ENCODE assay signal across 32 mouse cellular contexts in the genomic region with DNA sequence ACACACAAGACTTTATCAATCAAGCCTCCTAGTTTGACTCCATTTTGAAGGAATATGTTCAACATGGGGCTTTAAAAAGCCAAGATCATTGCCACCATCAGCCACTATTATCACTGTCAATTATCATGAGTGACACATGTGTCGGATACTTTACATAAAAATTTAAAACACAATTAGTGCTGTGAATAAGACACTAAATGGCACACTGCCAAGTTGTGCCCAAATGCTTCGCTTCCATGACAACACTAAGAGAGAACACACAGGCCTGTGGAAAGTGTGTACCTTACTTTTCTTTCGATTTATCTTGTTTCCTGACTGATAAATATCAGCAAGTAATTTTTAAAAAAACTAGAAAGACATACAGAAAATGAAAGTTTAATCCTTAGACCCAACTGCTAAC.
DNase-seq lines count a peak whose midpoint lies in the region; ATAC-seq and TF ChIP-seq lines count a peak whose summit lies in the region.
"Had no signal": no experiment of that assay in that cellular context is flagged by ENCODE, and none has a peak within 500 bp of the region (broad histone marks: within the 10 kb centered on the region; RNA-seq: fewer than 3 reads in every experiment).

No protein-coding gene starts in this region.

- 0 out of 2 replicates have a peak overlapping the region, but pooled peaks have one; percentile 79 for H3K27ac ChIP-seq in midbrain, embryonic 13.5 days
- H3K27ac ChIP-seq in midbrain, postnatal 0 days (ENCODE audit: low read depth, low read length) = no peak overlapping the region
- H3K27ac ChIP-seq in forebrain, embryonic 11.5 days (ENCODE audit: low read depth, low read length) = peak overlapping the region; percentile 70; the same call in 1 of the 2 replicates
- H3K27ac ChIP-seq in forebrain, embryonic 16.5 days (ENCODE audit: low read length) = no peak overlapping the region
- H3K27ac ChIP-seq in hindbrain, embryonic 14.5 days = no peak overlapping the region
- H3K27ac ChIP-seq: embryonic facial prominence, embryonic 10.5 days; embryonic facial prominence, embryonic 15.5 days; heart, embryonic 10.5 days; heart, embryonic 15.5 days; hindbrain, embryonic 12.5 days; limb, embryonic 12.5 days; liver, embryonic 15.5 days; neural tube, embryonic 12.5 days had no signal

- no peak overlapping the region for H3K4me3 ChIP-seq in midbrain, embryonic 13.5 days (replicated peaks)
- no peak overlapping the region for H3K4me3 ChIP-seq in midbrain, postnatal 0 days (ENCODE audit: low read depth, low read length)
- no peak overlapping the region for H3K4me3 ChIP-seq in forebrain, embryonic 11.5 days (ENCODE audit: low read depth, low read length)
- H3K4me3 ChIP-seq in forebrain, embryonic 16.5 days (replicated peaks; ENCODE audit: low read length) = no peak overlapping the region
- no peak overlapping the region for H3K4me3 ChIP-seq in hindbrain, embryonic 14.5 days (replicated peaks; ENCODE audit: low read length)
- H3K4me3 ChIP-seq: embryonic facial prominence, embryonic 10.5 days; embryonic facial prominence, embryonic 15.5 days; heart, embryonic 10.5 days; heart, embryonic 15.5 days; hindbrain, embryonic 12.5 days; left cerebral cortex, adult 2 months; limb, embryonic 12.5 days; liver, embryonic 15.5 days; neural tube, embryonic 12.5 days had no signal

- peaks cover 36% of the 10 kb centered on the region for H3K4me1 ChIP-seq in midbrain, embryonic 13.5 days (replicated peaks)
- peaks cover 10% of the 10 kb centered on the region for H3K4me1 ChIP-seq in midbrain, postnatal 0 days (ENCODE audit: insufficient read depth, low read length)
- peaks cover 14% of the 10 kb centered on the region for H3K4me1 ChIP-seq in forebrain, embryonic 11.5 days (replicated peaks; ENCODE audit: control insufficient read depth, insufficient read depth, low read length)
- peaks cover 26% of the 10 kb centered on the region for H3K4me1 ChIP-seq in forebrain, embryonic 16.5 days (replicated peaks; ENCODE audit: control insufficient read depth, insufficient read depth, low read length)
- H3K4me1 ChIP-seq in hindbrain, embryonic 14.5 days (replicated peaks; ENCODE audit: control insufficient read depth, insufficient read depth, low read length) = peaks cover 23% of the 10 kb centered on the region; the same call in 1 of the 2 replicates
- H3K4me1 ChIP-seq: heart, embryonic 15.5 days; liver, embryonic 15.5 days had no signal

- no peaks in the 10 kb centered on the region for H3K36me3 ChIP-seq in midbrain, embryonic 13.5 days
- no peaks in the 10 kb centered on the region for H3K36me3 ChIP-seq in midbrain, postnatal 0 days (ENCODE audit: insufficient read depth, low read length)
- no peaks in the 10 kb centered on the region for H3K36me3 ChIP-seq in forebrain, embryonic 11.5 days (ENCODE audit: control insufficient read depth, insufficient read depth, low read length)
- no peaks in the 10 kb centered on the region for H3K36me3 ChIP-seq in forebrain, embryonic 16.5 days (ENCODE audit: control insufficient read depth, insufficient read depth)
- no peaks in the 10 kb centered on the region for H3K36me3 ChIP-seq in hindbrain, embryonic 14.5 days (replicated peaks; ENCODE audit: control insufficient read depth, insufficient read depth)
- H3K36me3 ChIP-seq: embryonic facial prominence, embryonic 10.5 days; embryonic facial prominence, embryonic 15.5 days; G1E; heart, embryonic 10.5 days; heart, embryonic 15.5 days; hindbrain, embryonic 12.5 days; limb, embryonic 12.5 days; liver, embryonic 15.5 days; neural tube, embryonic 12.5 days had no signal

- intact Hi-C loops in heart, postnatal 25 days (cut with DNase I) = no loop called here

- WGBS in midbrain, embryonic 13.5 days = 72% methylated on average over 3 of the region's 3 CpGs
- 60% methylated on average over 3 of the region's 3 CpGs for WGBS in midbrain, postnatal 0 days
- WGBS in forebrain, embryonic 11.5 days = 69% methylated on average over 3 of the region's 3 CpGs
- 12% methylated on average over 3 of the region's 3 CpGs for WGBS in forebrain, embryonic 16.5 days
- WGBS in hindbrain, embryonic 14.5 days = 40% methylated on average over 3 of the region's 3 CpGs

- no peak overlapping the region for H3K4me2 ChIP-seq in midbrain, embryonic 13.5 days (replicated peaks)
- H3K4me2 ChIP-seq in midbrain, postnatal 0 days (ENCODE audit: low read depth, low read length, poor library complexity, severe bottlenecking) = no peak overlapping the region
- no peak overlapping the region for H3K4me2 ChIP-seq in forebrain, embryonic 11.5 days (ENCODE audit: low read depth, low read length, severe bottlenecking)
- H3K4me2 ChIP-seq in forebrain, embryonic 16.5 days (ENCODE audit: low read length) = no peak overlapping the region
- no peak overlapping the region for H3K4me2 ChIP-seq in hindbrain, embryonic 14.5 days (replicated peaks)
- H3K4me2 ChIP-seq: embryonic facial prominence, embryonic 15.5 days; heart, embryonic 15.5 days; hindbrain, embryonic 12.5 days; limb, embryonic 12.5 days; liver, embryonic 15.5 days; lung, embryonic 14.5 days; neural tube, embryonic 12.5 days had no signal

- no peaks in the 10 kb centered on the region for H3K27me3 ChIP-seq in midbrain, embryonic 13.5 days
- H3K27me3 ChIP-seq in midbrain, postnatal 0 days (ENCODE audit: insufficient read depth, low read length) = no peaks in the 10 kb centered on the region
- no peaks in the 10 kb centered on the region for H3K27me3 ChIP-seq in forebrain, embryonic 11.5 days (ENCODE audit: control insufficient read depth, insufficient read depth, low read length)
- H3K27me3 ChIP-seq in forebrain, embryonic 16.5 days (replicated peaks; ENCODE audit: control insufficient read depth, insufficient read depth, low read length) = no peaks in the 10 kb centered on the region
- no peaks in the 10 kb centered on the region for H3K27me3 ChIP-seq in hindbrain, embryonic 14.5 days (ENCODE audit: control insufficient read depth, insufficient read depth, low read length)
- H3K27me3 ChIP-seq: embryonic facial prominence, embryonic 15.5 days; heart, embryonic 15.5 days; hindbrain, embryonic 12.5 days; limb, embryonic 12.5 days; liver, embryonic 15.5 days; neural tube, embryonic 12.5 days; Patski had no signal

- no peak overlapping the region for H3K9ac ChIP-seq in midbrain, embryonic 13.5 days (replicated peaks)
- H3K9ac ChIP-seq in midbrain, postnatal 0 days (replicated peaks; ENCODE audit: low read length, poor library complexity, severe bottlenecking) = no peak overlapping the region
- H3K9ac ChIP-seq in forebrain, embryonic 11.5 days (ENCODE audit: low read length) = no peak overlapping the region
- H3K9ac ChIP-seq in forebrain, embryonic 16.5 days (replicated peaks; ENCODE audit: low read depth, low read length) = no peak overlapping the region
- no peak overlapping the region for H3K9ac ChIP-seq in hindbrain, embryonic 14.5 days
- H3K9ac ChIP-seq: embryonic facial prominence, embryonic 15.5 days; heart, embryonic 15.5 days; hindbrain, embryonic 12.5 days; limb, embryonic 12.5 days; liver, embryonic 15.5 days; lung, embryonic 14.5 days; neural tube, embryonic 12.5 days had no signal

- no peak for ATAC-seq in midbrain, embryonic 13.5 days
- no peak for ATAC-seq in midbrain, postnatal 0 days (ENCODE audit: low FRiP score)
- ATAC-seq in forebrain, embryonic 11.5 days (replicated peaks; ENCODE audit: low FRiP score) = no peak
- 0 out of 2 replicates have a peak, but pooled peaks have one; percentile 16 for ATAC-seq in forebrain, embryonic 16.5 days
- ATAC-seq in hindbrain, embryonic 14.5 days (ENCODE audit: low FRiP score) = no peak
- ATAC-seq: intestine, embryonic 16.5 days; Patski had no signal

- H3K9me3 ChIP-seq in midbrain, embryonic 13.5 days = no peaks in the 10 kb centered on the region
- no peaks in the 10 kb centered on the region for H3K9me3 ChIP-seq in midbrain, postnatal 0 days (ENCODE audit: low read length)
- H3K9me3 ChIP-seq in forebrain, embryonic 11.5 days (ENCODE audit: control insufficient read depth, low read length) = no peaks in the 10 kb centered on the region
- H3K9me3 ChIP-seq in forebrain, embryonic 16.5 days (ENCODE audit: control insufficient read depth, low read length) = no peaks in the 10 kb centered on the region
- H3K9me3 ChIP-seq in hindbrain, embryonic 14.5 days (ENCODE audit: control insufficient read depth, low read length) = no peaks in the 10 kb centered on the region
- H3K9me3 ChIP-seq: embryonic facial prominence, embryonic 10.5 days; embryonic facial prominence, embryonic 15.5 days; heart, embryonic 10.5 days; heart, embryonic 15.5 days; hindbrain, embryonic 12.5 days; limb, embryonic 12.5 days; liver, embryonic 15.5 days; neural tube, embryonic 12.5 days had no signal

- no peak for DNase-seq in midbrain, postnatal 0 days (ENCODE audit: low spot score)
- DNase-seq in MN1 (ENCODE audit: low spot score) = peak; percentile 20
- DNase-seq in forebrain, embryonic 11.5 days (ENCODE audit: low spot score) = no peak
- no peak for DNase-seq in hindbrain, embryonic 14.5 days (ENCODE audit: low spot score)
- DNase-seq in heart, postnatal 25 days (ENCODE audit: low spot score) = no peak
- DNase-seq: adrenal gland, postnatal 14 days; cerebellum, adult 18-20 months; cerebellum, postnatal 14 days; gastrocnemius, postnatal 25 days; heart, adult 11 months; heart, postnatal 36 days; kidney, adult 9 months; kidney, postnatal 10 days; lung, embryonic 14.5 days; lung, postnatal 14 days; right cerebral cortex, postnatal 25 days; spleen, adult 18-20 months; thymus, postnatal 14 days had no signal

- no peak for TF ChIP-seq CTCF in midbrain, postnatal 0 days (IDR thresholded peaks at IDR 0.05)

Comparison
In these comparisons a context has a peak if more than half of its experiments do, and no peak if none do; other contexts are left out.
1. H3K27ac ChIP-seq: peak in midbrain, embryonic 13.5 days (single experiment) and forebrain, embryonic 11.5 days (single experiment); none in midbrain, postnatal 0 days (single experiment), forebrain, embryonic 16.5 days (single experiment) and hindbrain, embryonic 14.5 days (single experiment).